Mouse (Mus musculus) fibroblast of lung, adult 2 months (primary cell): ENCODE measurements around the gene Snupn.
A peak's percentile ranks its signal among the peaks of the same experiment; 100 is the strongest.

Source experiments
- DNase-seq: peaks from one replicate; pipeline ENCODE4 v3.0.0-alpha.2; 2011; ENCODE audit warnings: low read depth

Snupn gene

GRCm38 (mm10) chr9:57012393-57012792 lies 61.7 kb downstream of the Snupn start:
- DNase-seq, result no peak

- DNase-seq, result no peak
Observed at GRCm38 (mm10) chr9:57012895-57013294, 62.2 kb downstream of the Snupn start.

- DNase-seq, result no peak
Observed at GRCm38 (mm10) chr9:57013756-57014155, 63.1 kb downstream of the Snupn start.

- DNase-seq, result no peak
Observed at GRCm38 (mm10) chr9:57014766-57015165, 64.1 kb downstream of the Snupn start.

- DNase-seq, result peak; percentile 61
Observed at GRCm38 (mm10) chr9:57017631-57018030, 67.0 kb downstream of the Snupn start.

- DNase-seq, result no peak
Observed at GRCm38 (mm10) chr9:57031756-57032155, 81.1 kb downstream of the Snupn start.
